Mouse (Mus musculus) gastrocnemius, postnatal 4 days (tissue): ENCODE data around the gene Cnot11. TPM values are rescaled to one million over a fixed set of nuclear protein-coding genes. Genes with fewer than 3 reads are reported as not detected.
"Not testable (repeated sequence)": the region's sequence is repeated elsewhere in the genome, so short reads cannot be mapped to it uniquely, and the experiment has no call there.

Experiments
- DNase-seq, 2 experiments: peaks; one replicate each; pipeline ENCODE4 v3.0.0; 2021 to 2022; ENCODE audit warnings: low spot score in 2 of 2, mixed read lengths in 2 of 2
- total RNA-seq, 2 experiments: library from RNA; stranded (reverse); gene quantifications; 2 replicates each; pipeline ENCODE4 v1.2.3; 2021

The Cnot11 gene
- total RNA-seq, 2 experiments from 2014 or later: 20.0 to 21.8 TPM

DNA sequence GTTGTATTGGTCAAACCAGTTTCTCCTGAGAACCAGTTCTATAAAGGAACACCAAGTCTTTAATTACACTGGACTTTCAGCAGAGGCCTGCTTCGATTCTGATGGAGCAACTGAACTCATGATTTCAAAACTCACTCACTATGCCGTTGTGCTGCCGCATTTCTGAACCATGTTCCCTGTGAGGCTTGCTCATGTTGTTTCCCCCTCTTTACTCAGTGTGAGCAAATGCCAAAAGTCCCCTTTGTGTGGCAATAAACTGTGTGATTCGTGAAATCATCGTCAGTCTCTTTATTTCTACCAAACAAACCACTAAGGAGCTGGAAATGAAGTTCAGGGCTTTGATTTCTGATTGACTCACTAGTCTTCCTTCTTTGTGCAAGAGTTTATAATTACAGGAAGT, 43.7 kb downstream of the Cnot11 start:
- no peak for DNase-seq

DNA sequence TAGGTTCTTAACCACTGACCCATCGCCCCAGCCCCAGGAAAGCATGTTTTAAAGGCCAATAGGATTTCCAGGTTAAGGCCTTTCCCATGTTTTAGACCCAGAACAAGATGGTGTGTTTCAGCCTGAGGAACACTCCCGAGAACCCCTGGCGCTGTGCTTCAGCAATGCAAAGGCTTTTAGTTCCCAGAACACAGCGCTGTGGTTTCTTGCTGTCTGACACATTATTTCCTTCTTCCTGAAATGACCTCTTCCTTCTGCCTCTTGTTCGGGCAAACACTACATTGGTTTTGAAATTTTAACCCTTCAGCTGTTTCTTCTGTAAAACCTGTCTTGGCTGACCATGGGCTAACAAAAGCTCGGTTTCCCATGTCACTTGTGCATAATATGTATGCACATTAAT, 44.3 kb downstream of the Cnot11 start:
- no peak for DNase-seq

DNA sequence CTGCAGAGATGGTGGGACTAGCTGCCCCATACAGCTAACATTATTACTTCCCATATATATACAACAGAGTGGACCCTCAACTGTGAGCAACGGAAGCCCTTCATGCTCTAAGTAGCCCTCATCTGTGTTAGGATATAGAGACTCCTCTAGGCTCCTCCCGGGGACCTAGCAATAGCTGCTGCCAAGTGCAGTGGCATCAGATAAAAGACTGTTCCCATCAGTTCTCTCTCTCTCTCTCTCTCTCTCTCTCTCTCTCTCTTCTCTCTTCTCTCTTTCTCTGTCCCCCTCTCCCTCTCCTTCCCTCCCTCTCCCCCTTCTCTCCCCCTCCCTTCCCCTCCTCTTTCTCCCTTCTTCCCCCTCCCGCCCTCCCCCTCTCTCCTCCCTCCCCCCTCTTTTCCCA, 46.4 kb downstream of the Cnot11 start:
- DNase-seq: no peak

DNA sequence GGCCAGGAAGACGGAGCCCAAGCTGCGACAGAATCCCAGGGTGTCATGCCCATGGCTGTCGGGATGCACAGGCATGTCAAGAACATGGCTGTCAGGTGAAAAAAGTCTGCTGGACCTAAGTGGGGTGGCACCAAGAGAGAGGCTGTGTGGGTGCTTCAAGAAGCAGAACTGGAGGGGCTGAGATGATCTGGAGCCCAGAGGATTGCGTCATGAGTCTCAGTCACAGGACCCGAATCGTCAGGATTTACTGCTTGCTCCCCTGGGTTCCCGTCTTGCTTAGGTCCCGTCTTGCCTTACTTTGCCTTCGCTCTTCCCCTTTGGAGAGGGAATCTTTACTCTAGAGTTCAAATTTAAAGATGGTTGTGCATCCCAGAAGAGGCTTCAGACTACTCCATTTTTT, 48.4 kb downstream of the Cnot11 start:
- no peak for DNase-seq

GRCm38 (mm10) chr1:39585416-39585815, 50.6 kb downstream of the Cnot11 start:
- DNase-seq: no peak

GRCm38 (mm10) chr1:39590193-39590592, 55.4 kb downstream of the Cnot11 start:
- no peak for DNase-seq

GRCm38 (mm10) chr1:39591557-39591956, 56.8 kb downstream of the Cnot11 start:
- not testable (repeated sequence) for DNase-seq

GRCm38 (mm10) chr1:39592090-39592489, 57.3 kb downstream of the Cnot11 start:
- DNase-seq: no peak

GRCm38 (mm10) chr1:39593836-39594235, 59.0 kb downstream of the Cnot11 start:
- no peak for DNase-seq

Other genes with a start within 250 kb of the Cnot11 start
- gene Rpl31, start 167.2 kb upstream of the Cnot11 start, total RNA-seq: 1,000 to 10,000 TPM; 1,069 to 1,134 TPM
- gene Tbc1d8, start 56.2 kb upstream of the Cnot11 start, total RNA-seq: 10 to 100 TPM; 21.2 to 21.4 TPM
- gene Rnf149, start 42.4 kb downstream of the Cnot11 start, total RNA-seq: 10 to 100 TPM; 12.6 to 14.2 TPM
- under 1 TPM in 1 of 2 experiments, not detected in 1; 0.10 TPM for gene Creg2, start 116.5 kb downstream of the Cnot11 start, total RNA-seq
- gene Rfx8, start 186.0 kb downstream of the Cnot11 start, total RNA-seq: under 1 TPM in 1 of 2 experiments, not detected in 1; 0.41 TPM